ENCODE assay signal across 11 mouse cellular contexts in the genomic region with DNA sequence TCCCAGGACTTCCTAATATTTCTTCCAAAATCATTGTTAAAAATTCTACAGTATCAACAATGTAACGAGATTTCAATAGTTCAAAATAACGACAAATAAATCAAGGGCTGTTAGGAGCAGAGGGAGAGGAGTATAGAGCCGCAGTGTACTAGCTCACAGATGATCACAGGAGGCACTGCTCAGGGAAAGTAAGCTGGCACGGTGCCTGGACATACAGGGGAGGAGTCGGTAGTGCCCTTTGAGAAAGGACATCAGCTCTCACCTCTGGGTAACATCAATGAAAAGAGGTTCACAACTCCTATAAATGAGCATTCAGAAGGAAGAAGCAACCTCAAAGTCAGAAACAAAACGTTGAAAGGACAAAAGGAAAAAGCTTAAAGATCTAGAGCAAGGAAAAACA. TPM values are rescaled to one million over a fixed set of nuclear protein-coding genes. Genes with fewer than 3 reads are reported as not detected.
DNase-seq lines count a peak whose midpoint lies in the region; ATAC-seq lines count a peak whose summit lies in the region.
"Had no signal": no experiment of that assay in that cellular context is flagged by ENCODE, and none has a peak within 500 bp of the region (broad histone marks: within the 10 kb centered on the region; RNA-seq: fewer than 3 reads in every experiment).

No protein-coding gene starts in this region.

- H3K9me3 ChIP-seq in kidney, embryonic 15.5 days (replicated peaks) = no peaks in the 10 kb centered on the region
- H3K9me3 ChIP-seq in forebrain, embryonic 13.5 days (replicated peaks) = no peaks in the 10 kb centered on the region
- H3K9me3 ChIP-seq: forebrain, embryonic 12.5 days; hindbrain, embryonic 10.5 days; limb, embryonic 13.5 days had no signal

- H3K4me1 ChIP-seq in kidney, embryonic 15.5 days = no peaks in the 10 kb centered on the region
- H3K4me1 ChIP-seq in forebrain, embryonic 13.5 days = no peaks in the 10 kb centered on the region
- H3K4me1 ChIP-seq: forebrain, embryonic 12.5 days; hindbrain, embryonic 10.5 days; limb, embryonic 13.5 days had no signal

- H3K4me2 ChIP-seq in kidney, embryonic 15.5 days = no peak overlapping the region
- H3K4me2 ChIP-seq in forebrain, embryonic 13.5 days = no peak overlapping the region
- H3K4me2 ChIP-seq: forebrain, embryonic 12.5 days; limb, embryonic 13.5 days had no signal

- DNase-seq in kidney, adult 18-20 months = peak; percentile 64
- DNase-seq in adrenal gland, postnatal 25 days = peak; percentile 61
- peak; percentile 51 for DNase-seq in heart, adult 8-10 months (ENCODE audit: low spot score)
- peak; percentile 78 for DNase-seq in kidney, postnatal 10 days
- DNase-seq in yolk sac, embryonic 10.5 days (ENCODE audit: low spot score) = no peak
- DNase-seq: thymus, adult 2 months had no signal

- no peak overlapping the region for H3K9ac ChIP-seq in kidney, embryonic 15.5 days
- H3K9ac ChIP-seq in forebrain, embryonic 13.5 days = no peak overlapping the region
- H3K9ac ChIP-seq: forebrain, embryonic 12.5 days; limb, embryonic 13.5 days had no signal

- no peak overlapping the region for H3K27ac ChIP-seq in kidney, embryonic 15.5 days
- no peak overlapping the region for H3K27ac ChIP-seq in forebrain, embryonic 13.5 days
- H3K27ac ChIP-seq: forebrain, embryonic 12.5 days; hindbrain, embryonic 10.5 days; limb, embryonic 13.5 days had no signal

- peaks cover 66% of the 10 kb centered on the region for H3K36me3 ChIP-seq in kidney, embryonic 15.5 days
- H3K36me3 ChIP-seq in forebrain, embryonic 13.5 days (ENCODE audit: poor library complexity, severe bottlenecking) = peaks cover 52% of the 10 kb centered on the region

- H3K4me3 ChIP-seq in kidney, embryonic 15.5 days (replicated peaks) = no peak overlapping the region
- H3K4me3 ChIP-seq in forebrain, embryonic 13.5 days = no peak overlapping the region
- H3K4me3 ChIP-seq: forebrain, embryonic 12.5 days; hindbrain, embryonic 10.5 days; limb, embryonic 13.5 days had no signal

- WGBS in kidney, embryonic 15.5 days = 63% methylated on average over 6 of the region's 6 CpGs
- 64% methylated on average over 6 of the region's 6 CpGs for WGBS in forebrain, embryonic 13.5 days

- no peaks in the 10 kb centered on the region for H3K27me3 ChIP-seq in kidney, embryonic 15.5 days
- H3K27me3 ChIP-seq in forebrain, embryonic 13.5 days = no peaks in the 10 kb centered on the region
- H3K27me3 ChIP-seq: forebrain, embryonic 12.5 days; limb, embryonic 13.5 days had no signal

- no peak for ATAC-seq in kidney, embryonic 15.5 days (replicated peaks; ENCODE audit: low FRiP score)
- ATAC-seq in forebrain, embryonic 13.5 days = no peak

RNA-seq across cellular contexts. Expression of a gene that starts 16.8 kb away (rescaled TPM):
- 20.0 and 20.8 TPM in 2 replicates for polyA plus RNA-seq in kidney, embryonic 15.5 days (2015; fragmentation: Nextera tagmentation; extraction: Ambion mirVana)
- 6.1 and 6.6 TPM in 2 replicates for total RNA-seq in adrenal gland, postnatal 25 days (2021)
- total RNA-seq in heart, adult 8-10 months (2022) = 1 to 10 TPM; 3.2 to 4.9 (median 4.3) TPM
- 2.7 and 4.1 TPM in 2 replicates for polyA plus RNA-seq in forebrain, embryonic 13.5 days (2015; fragmentation: Nextera tagmentation; extraction: Ambion mirVana)

RNA-seq across cellular contexts. Expression of a gene that starts 28.7 kb away (rescaled TPM):
- polyA plus RNA-seq in kidney, embryonic 15.5 days (2015; fragmentation: Nextera tagmentation; extraction: Ambion mirVana) = 24.8 and 25.4 TPM in 2 replicates
- 40.6 and 46.7 TPM in 2 replicates for total RNA-seq in adrenal gland, postnatal 25 days (2021)
- 10 to 100 TPM; 29.7 to 41.6 (median 37.0) TPM for total RNA-seq in heart, adult 8-10 months (2022)
- 20.3 and 22.2 TPM in 2 replicates for polyA plus RNA-seq in forebrain, embryonic 13.5 days (2015; fragmentation: Nextera tagmentation; extraction: Ambion mirVana)
